Mouse (Mus musculus): ENCODE results near the gene Ncmap. TPM values are rescaled to one million over a fixed set of nuclear protein-coding genes. Genes with fewer than 3 reads are reported as not detected.
A peak's percentile ranks its signal among the peaks of the same experiment; 100 is the strongest.

Gene Ncmap
- 1 to 10 TPM; 7.5 to 9.9 TPM for total RNA-seq (2021)
- long read RNA-seq, experiment 1, partial matches to known transcripts = 24 of 28 reads
- long read RNA-seq, experiment 1, other reads (novel, unspliced or antisense) = 4 of 28 reads
- long read RNA-seq, experiment 2, partial matches to known transcripts = 10 of 12 reads
- long read RNA-seq, experiment 2, other reads (novel, unspliced or antisense) = 2 of 12 reads

DNA sequence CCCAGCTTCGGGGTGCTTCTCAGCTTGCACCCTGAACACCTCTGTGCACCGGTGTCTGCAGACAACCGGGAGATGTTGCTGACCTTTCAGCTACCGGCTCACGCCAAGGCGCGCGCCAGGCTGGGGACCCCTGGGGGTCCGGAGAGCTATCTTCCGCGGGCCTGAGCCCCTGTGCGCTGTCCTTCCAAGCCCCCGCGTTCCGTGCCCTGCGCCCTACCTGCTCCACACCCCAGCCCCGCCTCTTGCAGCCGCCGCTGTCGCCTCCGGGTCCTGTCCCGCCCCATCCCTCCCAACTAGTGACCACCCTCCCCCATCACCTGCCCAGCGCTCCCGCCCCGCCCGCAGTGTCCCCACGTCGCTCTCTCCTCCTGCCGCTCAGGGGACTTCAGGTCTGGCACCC, at the start of gene Ncmap:
Gene Ncmap (minus strand): TSS at position 237 of the 400 bp plus-strand sequence.
- DNase-seq (ENCODE audit: low spot score in 2 of 2) = no peak

DNA sequence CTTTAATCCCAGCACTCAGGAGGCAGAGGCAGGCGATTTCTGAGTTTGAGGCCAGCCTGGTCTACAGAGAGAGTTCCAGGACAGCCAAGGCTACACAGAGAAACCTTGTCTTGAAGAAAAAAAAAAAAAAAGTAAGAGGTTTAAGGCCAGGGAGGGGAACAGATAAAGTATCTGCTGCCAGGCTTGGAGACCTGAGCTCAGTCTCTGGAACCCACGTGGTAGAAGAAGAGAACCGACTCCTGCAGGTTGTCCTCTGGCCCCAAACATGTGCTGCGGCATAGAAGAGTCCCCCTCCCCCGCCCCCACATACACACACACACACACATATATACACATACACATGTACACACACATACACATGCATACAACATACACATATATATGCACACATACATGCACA, 44.4 kb upstream of the Ncmap start:
- DNase-seq (ENCODE audit: low spot score in 2 of 2) = no peak

- no peak for DNase-seq (ENCODE audit: low spot score in 2 of 2)
Observed at GRCm38 (mm10) chr4:135439904-135440522, 42.0 kb upstream of the Ncmap start.

- peak in 1 of 2 experiments; percentile 34 for DNase-seq (ENCODE audit: low spot score in 2 of 2)
Observed at GRCm38 (mm10) chr4:135439188-135439647, 41.2 kb upstream of the Ncmap start.

DNA sequence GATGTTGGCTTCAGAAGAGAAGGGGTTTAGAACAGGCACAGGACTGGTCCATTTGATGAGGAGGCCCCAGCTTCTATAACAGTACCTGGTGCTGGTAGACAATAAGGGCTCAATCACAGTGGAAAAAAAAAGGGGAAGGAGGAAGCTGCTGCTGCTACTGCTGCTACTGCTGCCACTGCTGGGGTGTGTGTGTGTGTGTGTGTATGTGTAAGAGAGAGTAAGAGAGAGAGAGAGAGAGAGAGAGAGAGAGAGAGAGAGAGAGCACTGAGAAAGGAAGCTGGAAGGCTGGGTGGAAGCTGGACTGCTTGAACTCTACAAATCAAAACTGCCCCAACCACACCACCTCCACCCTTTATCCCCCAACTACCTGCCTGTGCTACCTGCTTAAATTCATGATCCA, 39.9 kb upstream of the Ncmap start:
- DNase-seq (ENCODE audit: low spot score in 2 of 2) = no peak

- DNase-seq (ENCODE audit: low spot score in 2 of 2) = no peak
Observed at GRCm38 (mm10) chr4:135436291-135436690, 38.3 kb upstream of the Ncmap start.

DNA sequence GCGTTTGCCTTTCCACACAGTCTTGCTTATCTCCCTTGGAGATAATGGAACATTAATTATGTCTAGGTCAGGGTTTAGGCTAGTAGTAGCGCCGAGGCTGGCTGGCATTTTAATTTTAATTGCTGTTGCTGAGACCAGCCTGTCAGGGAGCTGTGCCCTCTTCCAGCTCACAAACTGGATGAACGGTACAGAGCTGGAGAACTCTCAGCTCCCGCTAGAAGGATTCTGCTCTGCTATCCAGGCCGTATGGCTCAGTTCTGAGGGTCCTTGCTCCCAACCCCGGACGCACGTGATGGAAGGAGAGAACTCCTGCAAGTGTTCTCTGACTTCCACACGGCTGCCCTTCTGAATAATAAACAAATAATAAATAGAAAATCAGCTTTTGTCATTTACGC, 36.4 kb upstream of the Ncmap start:
- no peak for DNase-seq (ENCODE audit: low spot score in 2 of 2)

DNA sequence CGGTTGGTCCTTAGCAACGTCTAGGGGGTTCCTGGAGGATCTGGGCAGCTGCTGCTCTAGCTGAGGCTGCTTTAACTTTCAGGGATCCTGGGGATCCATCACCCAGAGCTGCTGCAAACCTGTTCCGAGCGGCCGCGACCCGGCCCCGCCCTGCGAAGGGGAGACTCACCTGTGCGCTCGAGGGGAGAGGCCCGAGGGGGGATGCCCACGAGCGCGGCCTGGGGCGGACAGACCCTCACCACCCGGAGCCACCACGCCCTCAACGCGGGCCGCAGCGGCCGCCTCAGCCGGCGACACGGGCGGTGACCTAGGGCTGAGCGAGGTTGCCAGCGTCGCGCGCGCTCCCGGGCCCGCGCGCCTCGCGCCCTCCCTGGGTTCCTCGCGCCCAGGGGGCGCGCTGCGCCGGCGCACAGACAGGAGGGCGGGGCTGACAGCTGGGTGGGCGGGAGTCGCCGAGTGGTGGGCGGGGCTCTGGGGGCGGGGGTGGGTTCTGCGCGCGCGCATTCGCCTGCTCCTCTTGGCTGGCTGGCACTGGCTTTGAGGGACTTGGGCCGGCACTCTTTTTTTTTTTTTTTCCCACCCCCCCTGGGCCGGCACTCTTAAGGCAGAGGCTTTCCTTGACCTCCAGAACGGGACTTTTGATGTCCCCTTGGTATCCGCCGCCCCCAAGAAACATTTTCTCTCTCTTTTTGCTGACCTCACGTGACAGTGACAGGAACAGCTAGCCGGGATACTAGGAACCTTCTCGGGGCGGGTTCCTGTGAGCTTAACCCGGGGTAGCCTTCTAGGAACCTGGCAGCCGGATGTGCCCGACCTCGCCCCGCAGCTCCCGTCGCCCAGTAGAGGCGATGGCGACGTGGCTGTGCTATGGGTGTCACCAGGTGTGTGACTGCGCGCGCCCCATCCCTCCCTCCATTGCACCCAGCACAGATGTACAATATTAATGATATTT, 35.7 kb upstream of the Ncmap start, which contains the start of gene Rcan3:
Gene Rcan3 (minus strand): TSS at position 411 of the 952 bp plus-strand sequence.
- peak; percentile 71 to 83 for DNase-seq (ENCODE audit: low spot score in 2 of 2)

GRCm38 (mm10) chr4:135433086-135433442, 35.0 kb upstream of the Ncmap start:
- no peak for DNase-seq (ENCODE audit: low spot score in 2 of 2)

DNA sequence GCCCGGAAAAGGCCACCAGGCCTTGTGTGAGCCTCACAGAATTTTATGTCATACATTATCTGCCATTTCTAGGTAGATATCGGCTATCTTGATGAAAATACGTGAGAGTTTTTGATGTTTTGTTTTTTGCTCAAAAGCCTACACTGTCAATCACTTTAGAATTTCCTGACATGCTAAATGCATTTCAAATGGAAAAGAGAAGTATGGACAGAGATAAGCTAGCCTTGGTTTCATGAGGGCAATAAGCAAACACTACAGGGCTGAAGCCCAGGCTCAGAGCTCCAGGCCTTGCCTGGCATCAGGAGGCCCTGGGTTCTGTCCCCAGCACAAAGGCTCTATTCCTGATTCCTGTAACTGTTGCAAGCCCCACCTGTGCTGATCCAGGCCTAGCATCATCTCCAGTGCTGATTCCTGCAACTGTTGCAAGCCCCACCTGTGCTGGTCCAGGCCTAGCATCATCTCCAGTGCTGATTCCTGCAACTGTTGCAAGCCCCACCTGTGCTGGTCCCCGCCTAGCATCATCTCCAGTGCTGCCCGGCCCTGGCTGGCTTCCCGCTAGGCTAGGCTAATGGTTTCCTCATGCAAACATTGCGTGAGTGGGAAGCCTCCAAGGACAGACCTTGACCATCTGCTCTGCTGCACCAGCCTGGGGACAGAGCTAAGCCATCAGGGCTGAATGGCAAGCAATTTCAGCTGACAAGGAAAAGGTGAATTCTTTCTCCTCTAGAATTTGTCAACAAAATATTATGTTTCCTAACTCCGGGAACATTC, 32.1 kb upstream of the Ncmap start:
- DNase-seq (ENCODE audit: low spot score in 2 of 2) = no peak

GRCm38 (mm10) chr4:135429383-135429782, 31.4 kb upstream of the Ncmap start:
- no peak for DNase-seq (ENCODE audit: low spot score in 2 of 2)

- no peak for DNase-seq (ENCODE audit: low spot score in 2 of 2)
Observed at GRCm38 (mm10) chr4:135426587-135426986, 28.6 kb upstream of the Ncmap start.

DNA sequence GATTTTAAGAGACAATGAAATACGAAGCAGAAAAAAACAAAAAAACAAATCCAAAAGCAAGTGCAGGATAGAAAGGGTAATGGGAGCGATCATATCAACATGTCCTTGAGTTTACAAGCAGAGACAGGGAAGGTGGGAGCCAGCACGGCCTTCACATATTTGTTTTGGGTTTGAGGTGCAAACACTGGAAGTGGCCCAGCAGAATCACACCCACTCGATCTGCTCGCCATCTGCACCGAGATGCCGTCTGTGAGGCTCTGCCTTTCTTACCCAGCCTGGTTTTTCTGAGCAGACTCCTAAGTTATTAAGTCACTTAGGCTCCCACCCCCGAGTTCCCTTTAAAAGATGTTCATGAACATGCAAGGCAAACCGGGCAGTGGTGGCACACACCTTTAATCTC, 27.6 kb upstream of the Ncmap start:
- DNase-seq (ENCODE audit: low spot score in 2 of 2) = no peak

GRCm38 (mm10) chr4:135420961-135421360, 22.9 kb upstream of the Ncmap start:
- no peak for DNase-seq (ENCODE audit: low spot score in 2 of 2)

DNA sequence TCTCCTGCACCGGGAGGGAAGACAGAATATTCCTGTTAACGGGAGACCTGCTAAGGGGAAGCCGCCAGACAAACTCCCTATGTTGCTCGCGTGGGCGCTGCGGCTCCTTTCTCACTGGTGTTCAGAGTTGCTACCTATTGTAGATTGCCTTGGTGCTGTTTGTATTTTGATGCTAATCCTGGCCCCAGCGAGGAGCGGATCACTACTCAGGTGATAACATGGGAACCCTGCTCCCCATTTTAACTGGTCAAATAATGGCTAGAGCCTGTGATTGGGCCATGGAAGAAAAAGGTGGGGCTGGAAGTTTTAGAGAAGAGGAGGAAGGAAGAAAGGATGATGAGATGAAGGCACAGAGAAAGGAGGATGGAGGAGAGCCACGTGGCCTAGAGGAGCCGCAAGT, 22.4 kb upstream of the Ncmap start:
- no peak for DNase-seq (ENCODE audit: low spot score in 2 of 2)

- no peak for DNase-seq (ENCODE audit: low spot score in 2 of 2)
Observed at GRCm38 (mm10) chr4:135419996-135420395, 22.0 kb upstream of the Ncmap start.

GRCm38 (mm10) chr4:135416367-135416766, 18.3 kb upstream of the Ncmap start:
- no peak for DNase-seq (ENCODE audit: low spot score in 2 of 2)

DNA sequence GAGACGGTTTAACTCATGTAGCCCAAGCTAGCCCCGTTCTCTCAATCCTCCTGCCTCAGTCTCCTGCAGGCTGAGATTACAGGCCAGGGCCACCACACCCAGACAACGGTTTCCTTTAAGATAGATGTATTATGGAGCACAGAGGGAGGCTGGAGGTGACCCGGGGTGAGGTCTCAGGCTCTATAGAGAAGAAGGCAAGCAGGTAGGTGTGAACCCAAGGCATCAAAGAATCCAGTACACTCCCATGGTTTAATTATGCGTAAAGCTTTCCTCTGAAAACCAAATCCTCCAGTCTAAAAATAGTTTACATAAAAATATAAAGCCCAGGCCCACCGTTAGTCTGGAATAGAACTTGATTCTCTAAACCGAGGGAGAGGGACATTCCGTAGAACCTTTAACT, 15.5 kb upstream of the Ncmap start:
- DNase-seq (ENCODE audit: low spot score in 2 of 2) = no peak

- DNase-seq (ENCODE audit: low spot score in 2 of 2) = peak in 1 of 2 experiments; percentile 58
Observed at GRCm38 (mm10) chr4:135411633-135412032, 13.6 kb upstream of the Ncmap start.

GRCm38 (mm10) chr4:135406180-135406579, 8.2 kb upstream of the Ncmap start:
- DNase-seq (ENCODE audit: low spot score in 2 of 2) = no peak

GRCm38 (mm10) chr4:135404916-135405315, 6.9 kb upstream of the Ncmap start:
- DNase-seq (ENCODE audit: low spot score in 2 of 2) = no peak

All from gastrocnemius, postnatal 4 days (tissue).